Mouse (Mus musculus) left cerebral cortex, postnatal 36 days (tissue): ENCODE results near the gene Frmd5. TPM values are rescaled to one million over a fixed set of nuclear protein-coding genes. Genes with fewer than 3 reads are reported as not detected.

Experiments used
- DNase-seq, 2 experiments: peaks; one replicate each; pipeline ENCODE4 v3.0.0; 2021 to 2022; ENCODE audit warnings: low spot score in 2 of 2, mixed read lengths in 1 of 2
- intact Hi-C: fragments of 180-260 bp; cut with DNase I; formaldehyde crosslinking; loops from one replicate; pipeline ENCODE4 v1.15.1; 2025
- total RNA-seq, 2 experiments: library from RNA; stranded (reverse); gene quantifications; 2 replicates each; pipeline ENCODE4 v1.2.3; 2021

Frmd5 gene
- total RNA-seq, 2 experiments from 2014 or later: 49.4 to 55.2 TPM

DNA sequence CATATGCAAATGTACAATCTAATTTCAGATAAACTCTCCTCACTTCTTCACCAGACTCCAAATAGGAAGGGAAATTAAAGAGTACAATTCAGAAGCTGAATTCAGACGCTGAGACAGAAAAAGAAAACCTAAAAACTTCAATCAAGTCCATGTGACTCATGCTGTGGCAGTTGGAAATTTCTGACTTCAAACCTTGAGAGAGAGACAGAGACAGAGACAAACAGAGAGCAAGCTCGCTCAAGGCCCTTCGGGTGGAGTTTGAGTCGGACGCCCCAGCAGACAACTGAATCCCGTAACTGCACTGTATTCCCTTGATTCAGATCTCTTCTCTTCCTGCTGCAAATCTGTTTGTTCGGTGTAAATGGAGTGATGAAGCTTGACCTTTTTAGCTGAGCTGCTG, 30.7 kb downstream of the Frmd5 start:
- peak in 1 of 2 experiments; percentile 26 for DNase-seq
- intact Hi-C loops: no loop called here

DNA sequence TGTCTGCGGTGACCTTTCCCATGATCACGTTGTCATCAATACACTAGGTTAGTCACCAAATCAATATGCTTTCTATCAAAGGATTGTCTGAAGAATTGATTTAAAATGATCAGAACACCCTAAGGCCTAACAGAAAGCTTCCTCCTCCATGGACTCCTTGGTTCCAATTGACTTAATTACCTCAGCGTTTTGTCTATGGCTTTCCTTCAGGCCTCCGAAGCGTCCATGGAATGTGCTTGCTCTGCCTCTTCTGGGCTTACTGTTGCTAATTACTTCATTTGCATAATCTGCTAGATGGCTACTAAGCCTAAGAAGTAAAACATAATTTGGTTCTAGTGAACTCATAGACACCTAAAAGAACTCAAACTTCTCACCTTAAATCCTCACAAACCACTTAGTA, 42.0 kb downstream of the Frmd5 start:
- intact Hi-C loops: no loop called here
- DNase-seq: no peak

GRCm38 (mm10) chr2:121761861-121762260, 45.0 kb downstream of the Frmd5 start:
- DNase-seq: no peak
- intact Hi-C loops: no loop called here

- intact Hi-C loops: no loop called here
Observed at GRCm38 (mm10) chr2:121761281-121761795, 45.5 kb downstream of the Frmd5 start.

GRCm38 (mm10) chr2:121760646-121761045, 46.2 kb downstream of the Frmd5 start:
- no peak for DNase-seq
- intact Hi-C loops: no loop called here

More at GRCm38 (mm10) chr2:121761281-121761795, 45.5 kb downstream of the Frmd5 start:
- DNase-seq: no peak

- DNase-seq: no peak
- intact Hi-C loops: no loop called here
Observed at GRCm38 (mm10) chr2:121758258-121758657, 48.6 kb downstream of the Frmd5 start.

- DNase-seq: no peak
Observed at GRCm38 (mm10) chr2:121756336-121756735, 50.6 kb downstream of the Frmd5 start.

GRCm38 (mm10) chr2:121755056-121755455, 51.8 kb downstream of the Frmd5 start:
- intact Hi-C loops: no loop called here
- DNase-seq: no peak

More at GRCm38 (mm10) chr2:121756336-121756735, 50.6 kb downstream of the Frmd5 start:
- intact Hi-C loops: no loop called here

- intact Hi-C loops: no loop called here
- DNase-seq: peak; percentile 35 to 45
Observed at GRCm38 (mm10) chr2:121750121-121750520, 56.8 kb downstream of the Frmd5 start.

DNA sequence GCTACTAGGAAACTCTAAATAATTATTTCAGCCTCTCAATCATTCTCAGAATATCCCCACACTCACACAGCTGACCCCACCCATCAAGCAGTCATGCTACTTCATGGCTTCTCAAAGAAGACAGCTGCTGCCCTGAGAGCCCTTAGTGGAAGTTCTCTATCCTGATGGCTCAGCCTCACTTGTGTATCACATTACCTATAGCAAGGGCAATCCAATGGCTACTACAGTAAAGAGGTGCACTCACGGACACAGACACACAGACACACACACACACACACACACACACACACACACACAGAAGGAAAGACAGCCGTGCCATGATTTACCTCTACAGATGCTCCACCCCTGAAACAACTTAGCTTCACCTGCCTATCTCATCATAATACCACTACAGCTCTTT, 65.7 kb downstream of the Frmd5 start:
- no peak for DNase-seq
- intact Hi-C loops: no loop called here

DNA sequence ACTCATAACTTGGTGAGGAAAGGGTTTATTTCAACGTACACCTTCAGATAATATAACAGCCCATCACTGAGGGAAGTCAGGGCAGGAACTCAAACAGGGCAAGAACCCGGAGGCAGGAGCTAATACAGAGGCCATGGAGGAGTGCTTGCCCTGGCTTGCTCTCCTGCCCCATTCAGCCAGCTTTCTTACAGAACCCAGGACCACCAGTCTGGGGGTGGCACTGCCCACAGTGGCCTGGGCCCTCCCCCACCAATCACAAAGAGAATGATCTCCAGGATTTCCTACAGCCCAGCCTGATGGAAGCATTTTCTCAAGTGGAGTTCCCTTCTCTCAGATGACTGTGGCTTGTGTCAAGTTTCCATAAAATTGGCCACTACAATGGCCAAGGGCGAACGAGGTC, 67.5 kb downstream of the Frmd5 start:
- peak in 1 of 2 experiments; percentile 1 for DNase-seq
- intact Hi-C loops: no loop called here

GRCm38 (mm10) chr2:121733426-121733825, 73.5 kb downstream of the Frmd5 start:
- DNase-seq: no peak
- intact Hi-C loops: no loop called here

- intact Hi-C loops: no loop called here
- peak in 1 of 2 experiments; percentile 2 for DNase-seq
Observed at GRCm38 (mm10) chr2:121730486-121730885, 76.4 kb downstream of the Frmd5 start.

- intact Hi-C loops: no loop called here
- DNase-seq: no peak
Observed at GRCm38 (mm10) chr2:121728907-121729575, 77.8 kb downstream of the Frmd5 start.

DNA sequence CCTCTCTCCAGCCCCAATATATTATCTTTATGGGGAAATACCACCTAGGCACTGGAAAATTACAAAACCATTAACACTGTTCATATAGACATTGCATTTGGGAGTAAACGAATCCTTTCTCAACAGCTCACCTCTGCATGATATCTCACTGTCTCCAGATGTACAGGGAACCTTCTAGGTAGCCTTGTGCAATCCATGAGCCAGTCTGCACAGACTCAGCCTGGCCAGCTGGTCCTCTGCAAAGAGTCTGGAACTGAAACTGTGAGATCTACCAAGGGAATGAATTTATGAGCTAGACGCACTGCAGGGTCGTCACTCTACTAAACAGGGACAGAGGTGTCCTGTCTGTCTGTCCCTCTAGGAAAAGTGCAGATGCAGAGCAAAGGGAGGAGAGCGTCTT, 82.0 kb downstream of the Frmd5 start:
- intact Hi-C loops: no loop called here
- no peak for DNase-seq

GRCm38 (mm10) chr2:121723796-121724195, 83.1 kb downstream of the Frmd5 start:
- intact Hi-C loops: no loop called here
- DNase-seq: no peak

- DNase-seq: no peak
Observed at GRCm38 (mm10) chr2:121719000-121719399, 87.9 kb downstream of the Frmd5 start.

DNA sequence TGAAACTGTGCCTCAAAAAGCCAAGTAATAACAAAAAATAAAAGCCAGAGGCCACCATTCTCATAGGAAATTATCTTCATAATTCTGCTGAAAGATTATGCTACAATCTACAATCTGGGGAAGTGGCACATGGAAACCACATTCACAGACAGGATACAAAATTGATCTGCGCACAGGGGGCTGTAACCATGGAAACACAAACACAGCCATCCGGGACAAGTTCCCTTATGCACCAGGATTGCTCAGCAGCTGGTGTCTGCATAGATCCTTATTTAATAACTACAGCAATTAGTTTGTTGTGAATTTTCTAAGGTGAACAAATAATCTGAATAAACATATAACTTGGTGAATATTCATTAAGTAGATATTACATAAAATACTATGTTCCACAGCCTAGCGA, 89.8 kb downstream of the Frmd5 start:
- intact Hi-C loops: no loop called here
- DNase-seq: no peak

More at GRCm38 (mm10) chr2:121719000-121719399, 87.9 kb downstream of the Frmd5 start:
- intact Hi-C loops: no loop called here

- no peak for DNase-seq
Observed at GRCm38 (mm10) chr2:121713567-121713966, 93.3 kb downstream of the Frmd5 start.

GRCm38 (mm10) chr2:121711748-121712384, 95.0 kb downstream of the Frmd5 start:
- intact Hi-C loops: loop anchor here (5.0 kb wide), 1 partner anchor 95 kb away; the partner anchor contains the start of gene Frmd5
- DNase-seq: no peak

More at GRCm38 (mm10) chr2:121713567-121713966, 93.3 kb downstream of the Frmd5 start:
- intact Hi-C loops: loop anchor here (5.0 kb wide), 1 partner anchor 94 kb away; the partner anchor contains the start of gene Frmd5

DNA sequence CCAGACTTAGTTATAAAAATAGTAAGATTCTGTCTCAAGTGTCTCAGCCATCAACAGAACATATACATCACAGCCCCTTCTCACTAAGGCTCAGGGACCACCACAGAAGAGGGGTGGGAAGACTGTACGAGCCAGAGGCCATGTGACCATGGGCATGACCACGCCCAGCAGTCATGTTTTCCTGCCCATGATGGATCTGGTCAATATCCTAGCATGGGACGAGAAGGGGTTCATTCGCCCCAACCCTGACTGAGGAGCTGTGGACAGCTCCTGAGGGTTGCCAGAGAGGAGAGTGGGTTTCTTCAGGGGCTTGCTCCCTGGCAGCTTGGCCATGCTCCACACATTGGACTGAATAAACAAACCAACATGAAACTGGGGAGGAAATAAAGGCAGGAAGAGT, 97.8 kb downstream of the Frmd5 start:
- intact Hi-C loops: no loop called here
- no peak for DNase-seq
